9 mouse cellular contexts compared by ENCODE assay signal in the genomic region with DNA sequence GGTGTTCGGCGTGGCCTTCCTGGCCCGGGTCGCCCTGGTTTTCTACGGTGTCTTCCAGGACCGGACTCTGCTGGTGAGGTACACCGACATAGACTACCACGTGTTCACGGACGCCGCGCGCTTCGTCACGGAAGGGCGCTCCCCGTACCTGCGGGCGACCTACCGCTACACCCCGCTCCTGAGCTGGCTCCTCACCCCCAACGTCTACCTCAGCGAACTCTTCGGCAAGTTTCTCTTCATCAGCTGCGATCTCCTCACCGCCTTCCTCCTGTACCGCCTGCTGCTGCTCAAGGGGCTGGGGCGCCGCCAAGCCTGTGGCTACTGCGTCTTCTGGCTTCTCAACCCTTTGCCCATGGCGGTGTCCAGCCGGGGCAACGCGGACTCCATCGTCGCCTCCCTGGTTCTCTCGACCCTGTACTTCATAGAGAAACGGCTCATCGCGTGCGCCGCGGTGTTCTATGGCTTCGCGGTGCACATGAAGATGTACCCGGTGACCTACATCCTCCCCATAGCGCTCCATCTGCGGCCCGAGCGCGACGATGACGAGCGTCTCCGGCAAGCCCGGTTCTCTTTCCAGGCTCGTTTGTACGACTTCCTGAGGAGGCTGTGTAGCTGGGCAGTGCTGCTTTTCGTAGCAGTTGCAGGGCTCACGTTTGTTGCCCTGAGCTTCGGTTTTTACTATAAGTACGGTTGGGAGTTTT. TPM values are rescaled to one million over a fixed set of nuclear protein-coding genes. Genes with fewer than 3 reads are reported as not detected.
DNase-seq lines count a peak whose midpoint lies in the region; ATAC-seq and TF ChIP-seq lines count a peak whose summit lies in the region.
"Had no signal": no experiment of that assay in that cellular context is flagged by ENCODE, and none has a peak within 500 bp of the region (broad histone marks: within the 10 kb centered on the region; RNA-seq: fewer than 3 reads in every experiment).

No protein-coding gene starts in this region.

- no peak for TF ChIP-seq POLR2A in thymus, adult 2 months (IDR thresholded peaks at IDR 0.05; ENCODE audit: control insufficient read depth, extremely low read depth, insufficient read depth, low read length, poor library complexity)

- H3K4me1 ChIP-seq in lung, embryonic 14.5 days (ENCODE audit: insufficient read depth) = peaks cover 17% of the 10 kb centered on the region
- peaks cover 14% of the 10 kb centered on the region for H3K4me1 ChIP-seq in forebrain, postnatal 0 days (ENCODE audit: insufficient read depth)
- peaks cover 30% of the 10 kb centered on the region for H3K4me1 ChIP-seq in kidney, embryonic 15.5 days
- H3K4me1 ChIP-seq in thymus, adult 2 months (replicated peaks; ENCODE audit: control insufficient read depth, insufficient read depth, low read length) = peaks cover 8% of the 10 kb centered on the region

- peak overlapping the region; percentile 81 for H3K27ac ChIP-seq in lung, embryonic 14.5 days (ENCODE audit: low read depth)
- H3K27ac ChIP-seq in forebrain, postnatal 0 days (ENCODE audit: low read depth, low read length) = peak overlapping the region; percentile 81
- H3K27ac ChIP-seq in kidney, embryonic 15.5 days = peak overlapping the region; percentile 66
- peak overlapping the region; percentile 6 for H3K27ac ChIP-seq in thymus, adult 2 months (ENCODE audit: control insufficient read depth, insufficient read depth, low read length)

- H3K36me3 ChIP-seq in lung, embryonic 14.5 days (ENCODE audit: insufficient read depth) = peaks cover 22% of the 10 kb centered on the region
- H3K36me3 ChIP-seq in forebrain, postnatal 0 days (ENCODE audit: insufficient read depth) = peaks cover 6% of the 10 kb centered on the region; the same call in 1 of the 2 replicates
- H3K36me3 ChIP-seq in kidney, embryonic 15.5 days = peaks cover 39% of the 10 kb centered on the region
- H3K36me3 ChIP-seq in thymus, adult 2 months (ENCODE audit: control insufficient read depth, insufficient read depth, low read length) = no peaks in the 10 kb centered on the region

- no peaks in the 10 kb centered on the region for H3K9me3 ChIP-seq in lung, embryonic 14.5 days (ENCODE audit: low read depth, low read length)
- no peaks in the 10 kb centered on the region for H3K9me3 ChIP-seq in forebrain, postnatal 0 days (ENCODE audit: low read length)
- H3K9me3 ChIP-seq in kidney, embryonic 15.5 days (replicated peaks) = no peaks in the 10 kb centered on the region

- DNase-seq in lung, embryonic 14.5 days = peak; percentile 31
- no peak for DNase-seq in lung, postnatal 25 days (ENCODE audit: low spot score)
- no peak for DNase-seq in forebrain, postnatal 0 days
- peak; percentile 40 for DNase-seq in thymus, adult 2 months
- DNase-seq in adrenal gland, postnatal 25 days = no peak

- no peaks in the 10 kb centered on the region for H3K27me3 ChIP-seq in lung, embryonic 14.5 days (ENCODE audit: insufficient read depth, low read length)
- no peaks in the 10 kb centered on the region for H3K27me3 ChIP-seq in forebrain, postnatal 0 days (ENCODE audit: insufficient read depth, low read length)
- no peaks in the 10 kb centered on the region for H3K27me3 ChIP-seq in kidney, embryonic 15.5 days
- H3K27me3 ChIP-seq in thymus, adult 2 months (ENCODE audit: control insufficient read depth, insufficient read depth, low read length) = no peaks in the 10 kb centered on the region

- peak overlapping the region; percentile 84 for H3K9ac ChIP-seq in lung, embryonic 14.5 days
- H3K9ac ChIP-seq in forebrain, postnatal 0 days = peak overlapping the region; percentile 81
- H3K9ac ChIP-seq in kidney, embryonic 15.5 days = peak overlapping the region; percentile 74

- no peak for ATAC-seq in lung, embryonic 14.5 days (ENCODE audit: insufficient read depth)
- peak; percentile 40 for ATAC-seq in activated CD4-positive, CD25-positive, alpha-beta regulatory T cell, adult 4 months
- ATAC-seq in forebrain, postnatal 0 days = peak; percentile 47
- peak; percentile 17; the same call in 1 of the 2 replicates for ATAC-seq in kidney, embryonic 15.5 days (replicated peaks; ENCODE audit: low FRiP score)
- peak; percentile 32 for ATAC-seq in megakaryocyte-erythroid progenitor cell, adult 5-6 weeks (replicated peaks; ENCODE audit: low FRiP score, low TSS enrichment, poor library complexity, severe bottlenecking)

- TF ChIP-seq CTCF in lung, embryonic 14.5 days (IDR thresholded peaks at IDR 0.05; ENCODE audit: low read depth) = no peak
- TF ChIP-seq CTCF in forebrain, postnatal 0 days (IDR thresholded peaks at IDR 0.05; ENCODE audit: low read depth) = no peak
- TF ChIP-seq CTCF in thymus, adult 2 months (IDR thresholded peaks at IDR 0.05; ENCODE audit: borderline replicate concordance, control insufficient read depth, extremely low read depth, insufficient read depth, low read length, poor library complexity) = no peak

- WGBS in lung, embryonic 14.5 days = 2% methylated on average over 62 of the region's 62 CpGs
- WGBS in forebrain, postnatal 0 days = 3% methylated on average over 61 of the region's 62 CpGs
- WGBS in kidney, embryonic 15.5 days = 2% methylated on average over 62 of the region's 62 CpGs
- under 1% methylated on average over 62 of the region's 62 CpGs for WGBS in thymus, adult 2 months

- peak overlapping the region; percentile 97 for H3K4me2 ChIP-seq in lung, embryonic 14.5 days
- H3K4me2 ChIP-seq in forebrain, postnatal 0 days (ENCODE audit: low read depth) = peak overlapping the region; percentile 98
- peak overlapping the region; percentile 83 for H3K4me2 ChIP-seq in kidney, embryonic 15.5 days

- peak overlapping the region; percentile 97 for H3K4me3 ChIP-seq in lung, embryonic 14.5 days (ENCODE audit: low read depth, low read length)
- peak overlapping the region; percentile 87 for H3K4me3 ChIP-seq in forebrain, postnatal 0 days (ENCODE audit: low read depth, low read length)
- H3K4me3 ChIP-seq in kidney, embryonic 15.5 days (replicated peaks) = peak overlapping the region; percentile 82
- peak overlapping the region; percentile 83 for H3K4me3 ChIP-seq in thymus, adult 2 months (ENCODE audit: control insufficient read depth, insufficient read depth, low read length)

RNA-seq across cellular contexts. Expression of gene Pigm, which starts 0.6 kb away (rescaled TPM):
- polyA plus RNA-seq in lung, embryonic 14.5 days (2014; fragmentation: Nextera tagmentation; extraction: Ambion mirVana) = 9.0 and 9.9 TPM in 2 replicates
- polyA plus RNA-seq in activated CD4-positive, CD25-positive, alpha-beta regulatory T cell, adult 4 months (2017; shearing (Covaris generic)) = 1 to 10 TPM; 5.6 to 7.3 TPM
- total RNA-seq in forebrain, postnatal 0 days (2014; rRNA removed) = 10.4 and 14.5 TPM in 2 replicates
- 1.9 and 2.3 TPM in 2 replicates for polyA plus RNA-seq in forebrain, postnatal 0 days (2015; fragmentation: Nextera tagmentation; extraction: Ambion mirVana)
- polyA plus RNA-seq in kidney, embryonic 15.5 days (2015; fragmentation: Nextera tagmentation; extraction: Ambion mirVana) = 7.6 and 7.9 TPM in 2 replicates
- 12.9 and 18.2 TPM in 2 replicates for total RNA-seq in megakaryocyte-erythroid progenitor cell, adult 5-6 weeks (2014; fragmentation: Nextera tagmentation)
- 16.4 and 16.8 TPM in 2 replicates for total RNA-seq in megakaryocyte-erythroid progenitor cell, adult 5-6 weeks (2017)
- 20.8 and 25.3 TPM in 2 replicates for polyA plus RNA-seq in thymus, adult 2 months (2012; rRNA removed)
- 11.8 and 13.1 TPM in 2 replicates for total RNA-seq in adrenal gland, postnatal 25 days (2021)

RNA-seq across cellular contexts. Expression of gene Kcnj10, which starts 35.9 kb away (rescaled TPM):
- polyA plus RNA-seq in lung, embryonic 14.5 days (2014; fragmentation: Nextera tagmentation; extraction: Ambion mirVana) = 0.18 and 0.24 TPM in 2 replicates
- polyA plus RNA-seq in activated CD4-positive, CD25-positive, alpha-beta regulatory T cell, adult 4 months (2017; shearing (Covaris generic)) = under 1 TPM in 1 of 2 experiments, not detected in 1; 0.15 TPM
- total RNA-seq in forebrain, postnatal 0 days (2014; rRNA removed) = 3.2 and 4.1 TPM in 2 replicates
- 1.4 and 2.9 TPM in 2 replicates for polyA plus RNA-seq in forebrain, postnatal 0 days (2015; fragmentation: Nextera tagmentation; extraction: Ambion mirVana)
- polyA plus RNA-seq in kidney, embryonic 15.5 days (2015; fragmentation: Nextera tagmentation; extraction: Ambion mirVana) = 0.83 and 1.0 TPM in 2 replicates
- not detected in 2 replicates for total RNA-seq in megakaryocyte-erythroid progenitor cell, adult 5-6 weeks (2014; fragmentation: Nextera tagmentation)
- 0.15 and 0.75 TPM in 2 replicates for total RNA-seq in megakaryocyte-erythroid progenitor cell, adult 5-6 weeks (2017)
- polyA plus RNA-seq in thymus, adult 2 months (2012; rRNA removed) = 3.2 and 3.9 TPM in 2 replicates
- total RNA-seq in adrenal gland, postnatal 25 days (2021) = 0.39 and 0.48 TPM in 2 replicates

RNA-seq across cellular contexts. Expression of gene Kcnj9, which starts 47.8 kb away (rescaled TPM):
- polyA plus RNA-seq in lung, embryonic 14.5 days (2014; fragmentation: Nextera tagmentation; extraction: Ambion mirVana) = 0.04 TPM in 1 of 2 replicates, not detected in the other
- under 1 TPM in 1 of 2 experiments, not detected in 1; 0.08 TPM for polyA plus RNA-seq in activated CD4-positive, CD25-positive, alpha-beta regulatory T cell, adult 4 months (2017; shearing (Covaris generic))
- total RNA-seq in forebrain, postnatal 0 days (2014; rRNA removed) = 7.5 and 8.6 TPM in 2 replicates
- polyA plus RNA-seq in forebrain, postnatal 0 days (2015; fragmentation: Nextera tagmentation; extraction: Ambion mirVana) = 2.9 and 4.8 TPM in 2 replicates
- polyA plus RNA-seq in kidney, embryonic 15.5 days (2015; fragmentation: Nextera tagmentation; extraction: Ambion mirVana) = not detected in 2 replicates
- not detected in 2 replicates for total RNA-seq in megakaryocyte-erythroid progenitor cell, adult 5-6 weeks (2014; fragmentation: Nextera tagmentation)
- not detected in 2 replicates for total RNA-seq in megakaryocyte-erythroid progenitor cell, adult 5-6 weeks (2017)
- 1.5 TPM in 2 replicates for polyA plus RNA-seq in thymus, adult 2 months (2012; rRNA removed)
- total RNA-seq in adrenal gland, postnatal 25 days (2021) = 0.18 TPM in 1 of 2 replicates, not detected in the other
- total RNA-seq: gastrocnemius, postnatal 4 days had no signal

Comparison
In these comparisons a context has a peak if more than half of its experiments do, and no peak if none do; other contexts are left out.
1. DNase-seq: peak in lung, embryonic 14.5 days (single experiment) and thymus, adult 2 months (single experiment); none in lung, postnatal 25 days (single experiment), forebrain, postnatal 0 days (single experiment) and adrenal gland, postnatal 25 days (single experiment).
2. H3K27ac ChIP-seq: peak in every context shown above with its lines; median percentile 81 in lung, embryonic 14.5 days; 81 in forebrain, postnatal 0 days; 66 in kidney, embryonic 15.5 days; 6 in thymus, adult 2 months.
3. Peak in every context shown above with its lines, with median percentiles within 50 percentile points of each other: H3K4me2 ChIP-seq, H3K4me3 ChIP-seq and H3K9ac ChIP-seq.